Mouse (Mus musculus): ENCODE results near the gene AI661453. TPM values are rescaled to one million over a fixed set of nuclear protein-coding genes. Genes with fewer than 3 reads are reported as not detected.

The AI661453 gene
- total RNA-seq, 2 experiments from 2014 or later, result 2.7 to 4.4 TPM

- no peak for DNase-seq (ENCODE audit: low spot score in 2 of 2)
These were observed 4.0 kb downstream of the AI661453 start for GRCm38 (mm10) chr17:47440359-47440890.

GRCm38 (mm10) chr17:47441296-47442051 is 5.1 kb downstream of the AI661453 start:
- no peak for DNase-seq (ENCODE audit: low spot score in 2 of 2)

GRCm38 (mm10) chr17:47442271-47442670 is 5.9 kb downstream of the AI661453 start:
- no peak for DNase-seq (ENCODE audit: low spot score in 2 of 2)

GRCm38 (mm10) chr17:47444113-47444512 is 7.7 kb downstream of the AI661453 start:
- no peak for DNase-seq (ENCODE audit: low spot score in 2 of 2)

GRCm38 (mm10) chr17:47445518-47445917 is 9.1 kb downstream of the AI661453 start:
- DNase-seq (ENCODE audit: low spot score in 2 of 2), result no peak

- DNase-seq (ENCODE audit: low spot score in 2 of 2), result no peak
These were observed 9.6 kb downstream of the AI661453 start for GRCm38 (mm10) chr17:47446025-47446424.

GRCm38 (mm10) chr17:47446561-47446960 is 10.1 kb downstream of the AI661453 start:
- no peak for DNase-seq (ENCODE audit: low spot score in 2 of 2)

- no peak for DNase-seq (ENCODE audit: low spot score in 2 of 2)
These were observed 12.3 kb downstream of the AI661453 start for GRCm38 (mm10) chr17:47448523-47449372.

- no peak for DNase-seq (ENCODE audit: low spot score in 2 of 2)
These were observed 13.0 kb downstream of the AI661453 start for GRCm38 (mm10) chr17:47449432-47449831.

GRCm38 (mm10) chr17:47450239-47450638 is 13.8 kb downstream of the AI661453 start:
- no peak for DNase-seq (ENCODE audit: low spot score in 2 of 2)

- no peak for DNase-seq (ENCODE audit: low spot score in 2 of 2)
These were observed 14.6 kb downstream of the AI661453 start for GRCm38 (mm10) chr17:47450880-47451565.

- no peak for DNase-seq (ENCODE audit: low spot score in 2 of 2)
These were observed 16.5 kb downstream of the AI661453 start for GRCm38 (mm10) chr17:47452886-47453285.

GRCm38 (mm10) chr17:47454675-47455074 is 18.3 kb downstream of the AI661453 start:
- no peak for DNase-seq (ENCODE audit: low spot score in 2 of 2)

GRCm38 (mm10) chr17:47458310-47458709 is 21.9 kb downstream of the AI661453 start:
- no peak for DNase-seq (ENCODE audit: low spot score in 2 of 2)

GRCm38 (mm10) chr17:47458936-47459335 is 22.5 kb downstream of the AI661453 start:
- no peak for DNase-seq (ENCODE audit: low spot score in 2 of 2)

GRCm38 (mm10) chr17:47459341-47459919 is 23.0 kb downstream of the AI661453 start:
- DNase-seq (ENCODE audit: low spot score in 2 of 2), result no peak

- no peak for DNase-seq (ENCODE audit: low spot score in 2 of 2)
These were observed 25.3 kb downstream of the AI661453 start for GRCm38 (mm10) chr17:47461688-47462087.

GRCm38 (mm10) chr17:47462209-47462608 is 25.8 kb downstream of the AI661453 start:
- DNase-seq (ENCODE audit: low spot score in 2 of 2), result no peak

GRCm38 (mm10) chr17:47462728-47463388 is 26.4 kb downstream of the AI661453 start:
- no peak for DNase-seq (ENCODE audit: low spot score in 2 of 2)

- DNase-seq (ENCODE audit: low spot score in 2 of 2), result no peak
These were observed 28.0 kb downstream of the AI661453 start for GRCm38 (mm10) chr17:47464248-47464965.

Measured in adrenal gland, postnatal 4 days (tissue).